In genomic region chr1:52143191-52143590, GRCm38 (mm10) we compare ENCODE assay signal across 21 mouse cellular contexts.
"Had no signal": no experiment of that assay in that cellular context is flagged by ENCODE, and none has a peak within 500 bp of the region (broad histone marks: within the 10 kb centered on the region; RNA-seq: fewer than 3 reads in every experiment).

No protein-coding gene starts in this region.

- H3K36me3 ChIP-seq: hindbrain, embryonic 13.5 days; hindbrain, embryonic 15.5 days had no signal

- H3K4me1 ChIP-seq: hindbrain, embryonic 15.5 days; limb, embryonic 15.5 days; liver, embryonic 12.5 days had no signal

- H3K9ac ChIP-seq: forebrain, postnatal 0 days; hindbrain, embryonic 13.5 days; hindbrain, embryonic 15.5 days; limb, embryonic 13.5 days; limb, embryonic 15.5 days; liver, embryonic 12.5 days had no signal

- ATAC-seq: forebrain, postnatal 0 days; hindbrain, postnatal 0 days; intestine, embryonic 16.5 days; liver, embryonic 12.5 days had no signal

- H3K9me3 ChIP-seq: heart, embryonic 10.5 days; hindbrain, embryonic 13.5 days; hindbrain, embryonic 15.5 days; limb, embryonic 13.5 days; limb, embryonic 15.5 days; liver, embryonic 12.5 days had no signal

- H3K27ac ChIP-seq: heart, embryonic 10.5 days; hindbrain, embryonic 13.5 days; hindbrain, embryonic 15.5 days; hindbrain, postnatal 0 days; limb, embryonic 13.5 days; limb, embryonic 15.5 days; liver, embryonic 12.5 days had no signal

- H3K27me3 ChIP-seq: hindbrain, embryonic 13.5 days; hindbrain, embryonic 15.5 days; limb, embryonic 13.5 days; limb, embryonic 15.5 days; liver, embryonic 12.5 days had no signal

- H3K4me3 ChIP-seq: heart, embryonic 10.5 days; hindbrain, embryonic 13.5 days; hindbrain, embryonic 15.5 days; limb, embryonic 13.5 days; limb, embryonic 15.5 days; liver, embryonic 12.5 days had no signal

- DNase-seq: forebrain, postnatal 0 days; gastrocnemius, postnatal 14 days; gastrocnemius, postnatal 36 days; heart, adult 18-20 months; heart, postnatal 10 days; kidney, adult 11 months; kidney, adult 2 months; kidney, adult 9 months; kidney, postnatal 14 days; kidney, postnatal 36 days; layer of hippocampus, adult 9-11 months; layer of hippocampus, postnatal 36 days; left cerebral cortex, postnatal 4 days had no signal

- H3K4me2 ChIP-seq: hindbrain, embryonic 13.5 days; hindbrain, embryonic 15.5 days; limb, embryonic 13.5 days; limb, embryonic 15.5 days; liver, embryonic 12.5 days had no signal
